Mouse (Mus musculus): ENCODE measurements around the gene Rdm1. TPM values are rescaled to one million over a fixed set of nuclear protein-coding genes. Genes with fewer than 3 reads are reported as not detected.
"Not testable (repeated sequence)": the region's sequence is repeated elsewhere in the genome, so short reads cannot be mapped to it uniquely, and the experiment has no call there.

Rdm1 gene
- polyA plus RNA-seq, 1 experiment from 2014 or later: 47.5 TPM

- H3K27ac ChIP-seq (ENCODE audit: low read length): no peak overlapping the region
- no peaks in the 10 kb centered on the region for H3K27me3 ChIP-seq (ENCODE audit: control insufficient read depth, insufficient read depth, low read length)
- no peaks in the 10 kb centered on the region for H3K36me3 ChIP-seq (ENCODE audit: control insufficient read depth, insufficient read depth, low read length)
- H3K4me1 ChIP-seq (ENCODE audit: control insufficient read depth, insufficient read depth, low read length): peaks cover 11% of the 10 kb centered on the region; the same call in 1 of the 2 replicates
- 78% methylated on average over 6 of the region's 6 CpGs for WGBS
- H3K4me2 ChIP-seq (replicated peaks; ENCODE audit: low read depth, low read length): no peak overlapping the region
- no peak overlapping the region for H3K4me3 ChIP-seq (ENCODE audit: low read depth, low read length)
- no peak overlapping the region for H3K9ac ChIP-seq (replicated peaks; ENCODE audit: low read depth, low read length)
- no peaks in the 10 kb centered on the region for H3K9me3 ChIP-seq (ENCODE audit: control insufficient read depth, low read depth, low read length)
- no peak for ATAC-seq (ENCODE audit: insufficient number of reproducible peaks, insufficient read depth, low FRiP score, low read depth)
Observed at GRCm38 (mm10) chr11:101613596-101613995, 13.4 kb upstream of the Rdm1 start.

DNA sequence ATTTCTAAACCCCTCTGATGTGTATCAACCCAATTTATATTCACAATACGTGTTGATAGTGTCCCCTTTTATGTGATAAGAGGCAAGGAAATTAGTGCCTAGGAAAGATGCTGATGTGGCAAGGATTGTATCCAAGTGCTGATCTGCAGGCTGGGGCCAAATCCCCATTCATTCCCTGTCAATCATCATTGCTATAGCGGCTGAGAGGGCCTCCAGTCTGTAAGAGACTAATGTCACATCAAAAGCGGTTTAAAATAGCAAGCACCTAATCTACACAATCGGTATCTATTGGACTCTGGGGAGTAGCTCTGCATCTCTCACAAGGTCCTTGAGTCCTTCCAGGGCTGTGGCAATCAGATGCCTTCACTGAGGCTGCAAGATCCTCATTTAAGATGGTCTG, 12.9 kb upstream of the Rdm1 start:
- Histone ChIP-seq H3K4me3 (ENCODE audit: low read depth, low read length) (no peak overlapping the region), H3K36me3 (ENCODE audit: control insufficient read depth, insufficient read depth, low read length) (no peaks in the 10 kb centered on the region), H3K9ac (replicated peaks; ENCODE audit: low read depth, low read length) (no peak overlapping the region), H3K9me3 (ENCODE audit: control insufficient read depth, low read depth, low read length) (no peaks in the 10 kb centered on the region), H3K4me1 (ENCODE audit: control insufficient read depth, insufficient read depth, low read length) (peaks cover 11% of the 10 kb centered on the region; the same call in 1 of the 2 replicates), H3K27ac (ENCODE audit: low read length) (no peak overlapping the region), H3K4me2 (replicated peaks; ENCODE audit: low read depth, low read length) (no peak overlapping the region), H3K27me3 (ENCODE audit: control insufficient read depth, insufficient read depth, low read length) (no peaks in the 10 kb centered on the region)
- ATAC-seq (ENCODE audit: insufficient number of reproducible peaks, insufficient read depth, low FRiP score, low read depth): no peak
- whole genome bisulfite sequencing: 70% methylated on average over 4 of the region's 4 CpGs

- ATAC-seq (ENCODE audit: insufficient number of reproducible peaks, insufficient read depth, low FRiP score, low read depth): no peak
- peaks cover 11% of the 10 kb centered on the region; the same call in 1 of the 2 replicates for H3K4me1 ChIP-seq (ENCODE audit: control insufficient read depth, insufficient read depth, low read length)
- 73% methylated on average over 6 of the region's 6 CpGs for WGBS
- H3K4me2 ChIP-seq (replicated peaks; ENCODE audit: low read depth, low read length): no peak overlapping the region
- no peaks in the 10 kb centered on the region for H3K27me3 ChIP-seq (ENCODE audit: control insufficient read depth, insufficient read depth, low read length)
- H3K9me3 ChIP-seq (ENCODE audit: control insufficient read depth, low read depth, low read length): no peaks in the 10 kb centered on the region
- no peaks in the 10 kb centered on the region for H3K36me3 ChIP-seq (ENCODE audit: control insufficient read depth, insufficient read depth, low read length)
- H3K4me3 ChIP-seq (ENCODE audit: low read depth, low read length): no peak overlapping the region
- no peak overlapping the region for H3K9ac ChIP-seq (replicated peaks; ENCODE audit: low read depth, low read length)
- no peak overlapping the region for H3K27ac ChIP-seq (ENCODE audit: low read length)
Observed at GRCm38 (mm10) chr11:101615380-101615779, 11.6 kb upstream of the Rdm1 start.

DNA sequence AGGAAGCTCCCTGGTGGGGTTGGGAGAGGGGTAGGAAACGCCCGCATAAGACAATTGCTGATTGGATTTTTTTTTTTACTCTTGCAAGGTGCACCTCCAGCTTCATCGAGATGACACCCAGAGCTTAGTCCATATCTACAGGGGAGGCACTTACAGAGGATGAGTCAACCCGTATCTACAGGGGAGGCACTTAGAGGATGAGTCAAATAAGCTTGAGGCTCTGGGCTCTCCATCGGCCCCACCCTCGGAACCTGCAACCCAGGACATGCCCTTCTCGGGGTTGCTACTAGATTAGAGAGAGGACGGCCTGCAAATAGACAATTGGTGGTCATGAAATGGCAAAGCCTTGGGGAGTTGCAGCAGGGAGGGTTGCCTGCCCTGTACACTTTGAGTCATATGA, 10.9 kb upstream of the Rdm1 start:
- Histone ChIP-seq H3K9ac (replicated peaks; ENCODE audit: low read depth, low read length) (no peak overlapping the region), H3K27ac (ENCODE audit: low read length) (no peak overlapping the region), H3K4me1 (ENCODE audit: control insufficient read depth, insufficient read depth, low read length) (peaks cover 11% of the 10 kb centered on the region; the same call in 1 of the 2 replicates), H3K4me2 (replicated peaks; ENCODE audit: low read depth, low read length) (no peak overlapping the region), H3K9me3 (ENCODE audit: control insufficient read depth, low read depth, low read length) (no peaks in the 10 kb centered on the region), H3K27me3 (ENCODE audit: control insufficient read depth, insufficient read depth, low read length) (no peaks in the 10 kb centered on the region), H3K4me3 (ENCODE audit: low read depth, low read length) (no peak overlapping the region), H3K36me3 (ENCODE audit: control insufficient read depth, insufficient read depth, low read length) (no peaks in the 10 kb centered on the region)
- ATAC-seq (ENCODE audit: insufficient number of reproducible peaks, insufficient read depth, low FRiP score, low read depth): no peak
- 85% methylated on average over 8 of the region's 8 CpGs for WGBS

DNA sequence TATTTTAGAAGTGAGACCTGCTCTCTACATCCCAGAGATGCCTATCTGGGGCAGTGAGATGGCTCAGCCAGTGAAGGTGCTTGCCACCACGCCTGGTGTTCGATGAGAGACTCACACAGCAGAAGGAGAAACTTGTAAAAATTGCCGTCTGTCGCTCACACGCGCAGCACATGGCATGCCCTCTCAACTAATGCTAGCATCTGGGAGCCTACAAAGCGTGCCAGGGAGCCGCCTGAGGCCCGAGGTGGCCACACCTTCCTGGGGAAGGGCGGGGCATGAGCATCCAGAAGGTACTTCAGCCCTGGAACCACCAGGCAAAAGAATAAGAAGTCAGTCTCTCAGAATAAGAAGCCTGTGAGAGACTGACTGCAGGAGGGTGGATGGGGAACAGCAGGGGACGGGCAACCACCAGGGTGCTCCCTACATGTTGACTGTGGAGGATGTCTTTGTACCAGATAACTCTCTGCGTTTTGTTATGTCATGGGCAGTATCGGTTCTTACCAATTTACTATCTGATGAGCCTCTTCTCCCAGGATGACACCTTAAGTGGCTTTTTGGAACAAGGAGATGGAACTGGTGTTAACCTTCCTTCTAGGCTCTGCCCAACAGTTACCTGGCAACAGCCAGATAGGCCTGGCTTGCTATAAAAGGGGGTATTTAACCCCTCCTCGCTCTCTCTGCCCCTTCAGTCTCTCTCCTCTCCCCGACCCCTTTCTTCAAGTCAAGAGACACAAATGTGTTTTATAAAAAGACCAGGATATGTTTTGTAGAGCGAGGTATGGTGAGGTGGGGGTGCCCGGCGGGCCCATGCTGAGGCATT, 9.8 kb upstream of the Rdm1 start:
- Histone ChIP-seq H3K4me1 (ENCODE audit: control insufficient read depth, insufficient read depth, low read length) (peaks cover 11% of the 10 kb centered on the region; the same call in 1 of the 2 replicates), H3K27ac (ENCODE audit: low read length) (no peak overlapping the region), H3K9ac (replicated peaks; ENCODE audit: low read depth, low read length) (no peak overlapping the region), H3K4me2 (replicated peaks; ENCODE audit: low read depth, low read length) (0 out of 2 replicates have a peak overlapping the region, but pooled peaks have one; percentile 25), H3K27me3 (ENCODE audit: control insufficient read depth, insufficient read depth, low read length) (no peaks in the 10 kb centered on the region), H3K36me3 (ENCODE audit: control insufficient read depth, insufficient read depth, low read length) (no peaks in the 10 kb centered on the region), H3K4me3 (ENCODE audit: low read depth, low read length) (no peak overlapping the region), H3K9me3 (ENCODE audit: control insufficient read depth, low read depth, low read length) (no peaks in the 10 kb centered on the region)
- ATAC-seq (ENCODE audit: insufficient number of reproducible peaks, insufficient read depth, low FRiP score, low read depth): no peak
- WGBS: 24% methylated on average over 18 of the region's 18 CpGs

- Histone ChIP-seq H3K4me2 (replicated peaks; ENCODE audit: low read depth, low read length) (peak overlapping the region; percentile 25), H3K9me3 (ENCODE audit: control insufficient read depth, low read depth, low read length) (no peaks in the 10 kb centered on the region), H3K27me3 (ENCODE audit: control insufficient read depth, insufficient read depth, low read length) (no peaks in the 10 kb centered on the region), H3K27ac (ENCODE audit: low read length) (no peak overlapping the region), H3K4me1 (ENCODE audit: control insufficient read depth, insufficient read depth, low read length) (peaks cover 11% of the 10 kb centered on the region; the same call in 1 of the 2 replicates), H3K9ac (replicated peaks; ENCODE audit: low read depth, low read length) (no peak overlapping the region), H3K4me3 (ENCODE audit: low read depth, low read length) (no peak overlapping the region), H3K36me3 (ENCODE audit: control insufficient read depth, insufficient read depth, low read length) (no peaks in the 10 kb centered on the region)
- peak; percentile 74; the same call in 1 of the 2 replicates for ATAC-seq (ENCODE audit: insufficient number of reproducible peaks, insufficient read depth, low FRiP score, low read depth)
- WGBS: 8% methylated on average over 8 of the region's 8 CpGs
Observed at GRCm38 (mm10) chr11:101617849-101618248, 9.1 kb upstream of the Rdm1 start.

DNA sequence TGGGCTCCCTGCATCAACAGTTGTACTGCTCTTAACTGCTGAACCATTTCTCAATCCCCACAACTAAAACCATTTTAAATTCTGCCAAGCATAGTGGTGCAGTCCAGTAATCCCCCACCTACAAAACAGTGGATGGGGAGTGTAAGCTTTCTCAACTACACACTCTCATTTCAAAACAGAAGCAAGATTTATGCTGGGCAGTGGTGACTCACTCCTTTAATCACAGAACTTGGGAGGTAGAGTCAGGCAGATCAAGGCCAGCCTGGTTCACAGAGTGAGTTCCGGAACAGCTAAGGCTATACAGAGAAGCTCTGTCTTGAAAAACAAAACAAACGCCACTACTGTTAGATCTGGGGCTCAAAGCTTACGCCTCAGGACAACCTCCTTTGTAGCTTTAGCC, 8.4 kb upstream of the Rdm1 start:
- Histone ChIP-seq H3K4me1 (ENCODE audit: control insufficient read depth, insufficient read depth, low read length) (peaks cover 11% of the 10 kb centered on the region; the same call in 1 of the 2 replicates), H3K4me2 (replicated peaks; ENCODE audit: low read depth, low read length) (no peak overlapping the region), H3K27ac (ENCODE audit: low read length) (no peak overlapping the region), H3K9me3 (ENCODE audit: control insufficient read depth, low read depth, low read length) (no peaks in the 10 kb centered on the region), H3K36me3 (ENCODE audit: control insufficient read depth, insufficient read depth, low read length) (no peaks in the 10 kb centered on the region), H3K27me3 (ENCODE audit: control insufficient read depth, insufficient read depth, low read length) (no peaks in the 10 kb centered on the region), H3K4me3 (ENCODE audit: low read depth, low read length) (no peak overlapping the region), H3K9ac (replicated peaks; ENCODE audit: low read depth, low read length) (no peak overlapping the region)
- 62% methylated on average over 3 of the region's 3 CpGs for WGBS
- ATAC-seq (ENCODE audit: insufficient number of reproducible peaks, insufficient read depth, low FRiP score, low read depth): no peak

GRCm38 (mm10) chr11:101620022-101620655, 6.9 kb upstream of the Rdm1 start:
- not testable (repeated sequence) for H3K9me3 ChIP-seq (ENCODE audit: control insufficient read depth, low read depth, low read length); H3K9ac ChIP-seq (replicated peaks; ENCODE audit: low read depth, low read length); H3K4me2 ChIP-seq (replicated peaks; ENCODE audit: low read depth, low read length); H3K27me3 ChIP-seq (ENCODE audit: control insufficient read depth, insufficient read depth, low read length); H3K36me3 ChIP-seq (ENCODE audit: control insufficient read depth, insufficient read depth, low read length); ATAC-seq (ENCODE audit: insufficient number of reproducible peaks, insufficient read depth, low FRiP score, low read depth); H3K4me3 ChIP-seq (ENCODE audit: low read depth, low read length); H3K27ac ChIP-seq (ENCODE audit: low read length)
- peaks cover 11% of the 10 kb centered on the region; the same call in 1 of the 2 replicates for H3K4me1 ChIP-seq (ENCODE audit: control insufficient read depth, insufficient read depth, low read length)
- 83% methylated on average over 11 of the region's 11 CpGs for WGBS

Measured in stomach, embryonic 14.5 days (tissue).